Mouse (Mus musculus) myocyte (in vitro differentiated cells): ENCODE measurements around the gene Fam206a. TPM values are rescaled to one million over a fixed set of nuclear protein-coding genes. Genes with fewer than 3 reads are reported as not detected.
A peak's percentile ranks its signal among the peaks of the same experiment; 100 is the strongest.

Experiments
- H3K27me3 ChIP-seq: one replicate; pipeline ENCODE4 v1.6.1; 2011; ENCODE audit not compliant: control insufficient read depth, insufficient read depth, insufficient read length
- H3K36me3 ChIP-seq: one replicate; pipeline ENCODE4 v1.6.1; 2011; ENCODE audit not compliant: control insufficient read depth, insufficient read depth
- H3K4me2 ChIP-seq: one replicate; pipeline ENCODE4 v1.6.1; 2011; ENCODE audit warnings: low read depth, control low read depth
- H3K4me3 ChIP-seq: one replicate; pipeline ENCODE4 v1.5.1; 2011; ENCODE audit warnings: mild to moderate bottlenecking, control low read depth, moderate library complexity
- H3K79me2 ChIP-seq: one replicate; pipeline ENCODE4 v1.6.1; 2011; ENCODE audit not compliant: control insufficient read depth, insufficient read depth
- H3ac ChIP-seq: one replicate; pipeline ENCODE4 v1.6.1; 2011; ENCODE audit not compliant: control insufficient read depth, insufficient read length
- CEBPB ChIP-seq: IDR thresholded peaks from 2 replicates; pipeline ENCODE4 v1.6.1; 2011; ENCODE audit warnings: mild to moderate bottlenecking, moderate library complexity; ENCODE audit not compliant: poor library complexity, insufficient read depth, severe bottlenecking
- E2F4 ChIP-seq: IDR thresholded peaks from one replicate; pipeline ENCODE4 v1.6.1; 2011; ENCODE audit warnings: mild to moderate bottlenecking, control low read depth, moderate library complexity; ENCODE audit not compliant: insufficient read depth
- MAX ChIP-seq: IDR thresholded peaks from one replicate; pipeline ENCODE4 v1.6.1; 2011; ENCODE audit warnings: low read depth, mild to moderate bottlenecking, control low read depth
- MYOD1 ChIP-seq, 3 experiments: IDR thresholded peaks; one replicate each; pipeline ENCODE4 v1.6.1; 2011; ENCODE audit warnings: control low read depth in 2 of 3, low read depth in 2 of 3, mild to moderate bottlenecking in 2 of 3, moderate library complexity in 1 of 3; ENCODE audit not compliant: insufficient read length in 2 of 3, control insufficient read depth in 1 of 3
- MYOG ChIP-seq, 3 experiments: IDR thresholded peaks; one replicate each; pipeline ENCODE4 v1.6.1; 2011; ENCODE audit warnings: control low read depth in 2 of 3, low read depth in 2 of 3, mild to moderate bottlenecking in 2 of 3; ENCODE audit not compliant: insufficient read length in 2 of 3, control insufficient read depth in 1 of 3, insufficient read depth in 1 of 3
- POLR2A ChIP-seq: IDR thresholded peaks from one replicate; pipeline ENCODE4 v1.6.1; 2011; ENCODE audit warnings: low read depth, mild to moderate bottlenecking, control low read depth, moderate library complexity; ENCODE audit not compliant: insufficient read length
- POLR2AphosphoS2 ChIP-seq: IDR thresholded peaks from one replicate; pipeline ENCODE4 v1.6.1; 2011; ENCODE audit warnings: low read depth, control low read depth; ENCODE audit not compliant: insufficient read length
- REST ChIP-seq: IDR thresholded peaks from one replicate; pipeline ENCODE4 v1.6.1; 2011; ENCODE audit warnings: mild to moderate bottlenecking, control low read depth, moderate library complexity; ENCODE audit not compliant: insufficient read depth, insufficient read length
- SRF ChIP-seq: IDR thresholded peaks from one replicate; pipeline ENCODE4 v1.6.1; 2011; ENCODE audit warnings: low read depth; ENCODE audit not compliant: control insufficient read depth, insufficient read length
- TCF12 ChIP-seq: IDR thresholded peaks from one replicate; pipeline ENCODE4 v1.6.1; 2011; ENCODE audit warnings: mild to moderate bottlenecking, control low read depth; ENCODE audit not compliant: poor library complexity, insufficient read depth, severe bottlenecking
- TCF3 ChIP-seq: IDR thresholded peaks from one replicate; pipeline ENCODE4 v1.6.1; 2011; ENCODE audit warnings: low read depth, control low read depth; ENCODE audit not compliant: insufficient read length
- USF1 ChIP-seq: IDR thresholded peaks from one replicate; pipeline ENCODE4 v1.6.1; 2011; ENCODE audit warnings: low read depth, mild to moderate bottlenecking, control low read depth, moderate library complexity
- polyA plus RNA-seq: library from polyadenylated mRNA; unstranded; fragments of >200 nt; fragmentation: generic; extraction: Trizol; gene quantifications from one replicate; pipeline ENCODE4 v1.2.1, GENCODE M21; 2012; ENCODE audit warnings: missing spikeins

Fam206a gene
- polyA plus RNA-seq, 1 experiment, result 12.0 TPM

GRCm38 (mm10) chr4:56828932-56829331 is 26.8 kb downstream of the Fam206a start:
- Histone ChIP-seq H3K27me3 (no peaks in the 10 kb centered on the region), H3K4me2 (peak overlapping the region; percentile 4), H3K36me3 (no peaks in the 10 kb centered on the region), H3K4me3 (no peak overlapping the region), H3K79me2 (no peaks in the 10 kb centered on the region), H3ac (no peak overlapping the region)
- TF ChIP-seq USF1 (no peak), POLR2A (no peak), SRF (no peak), TCF12 (no peak), MYOD1 (IDR thresholded peaks at IDR 0.05; ENCODE audit: control insufficient read depth in 1 of 3, insufficient read length in 2 of 3, low read depth in 2 of 3) (no peak), MAX (no peak), E2F4 (no peak), MYOG (IDR thresholded peaks at IDR 0.05; ENCODE audit: control insufficient read depth in 1 of 3, insufficient read depth in 1 of 3, insufficient read length in 2 of 3, low read depth in 2 of 3) (no peak), POLR2AphosphoS2 (no peak), REST (no peak), TCF3 (no peak), CEBPB (no peak)

- Histone ChIP-seq H3K4me3 (no peak overlapping the region), H3K4me2 (peak overlapping the region; percentile 4), H3K36me3 (no peaks in the 10 kb centered on the region)
Observed at GRCm38 (mm10) chr4:56829511-56829921, 27.4 kb downstream of the Fam206a start.

GRCm38 (mm10) chr4:56831013-56831609 is 29.0 kb downstream of the Fam206a start:
- H3K27me3 ChIP-seq, result no peaks in the 10 kb centered on the region
- H3K4me3 ChIP-seq, result no peak overlapping the region
- no peak overlapping the region for H3ac ChIP-seq
- no peaks in the 10 kb centered on the region for H3K79me2 ChIP-seq
- no peak overlapping the region for H3K4me2 ChIP-seq
- no peak for TF ChIP-seq E2F4
- no peak for TF ChIP-seq MYOG (IDR thresholded peaks at IDR 0.05; ENCODE audit: control insufficient read depth in 1 of 3, insufficient read depth in 1 of 3, insufficient read length in 2 of 3, low read depth in 2 of 3)
- no peaks in the 10 kb centered on the region for H3K36me3 ChIP-seq

More at GRCm38 (mm10) chr4:56829511-56829921, 27.4 kb downstream of the Fam206a start:
- Histone ChIP-seq H3K27me3 (no peaks in the 10 kb centered on the region), H3K79me2 (no peaks in the 10 kb centered on the region), H3ac (no peak overlapping the region)
- TF ChIP-seq MAX (no peak), TCF3 (no peak)

GRCm38 (mm10) chr4:56831998-56832397 is 29.9 kb downstream of the Fam206a start:
- Histone ChIP-seq H3K27me3 (no peaks in the 10 kb centered on the region), H3ac (no peak overlapping the region), H3K4me3 (no peak overlapping the region), H3K4me2 (no peak overlapping the region), H3K79me2 (no peaks in the 10 kb centered on the region), H3K36me3 (no peaks in the 10 kb centered on the region)
- TF ChIP-seq E2F4 (no peak), REST (no peak), POLR2AphosphoS2 (no peak), POLR2A (no peak), MYOG (IDR thresholded peaks at IDR 0.05; ENCODE audit: control insufficient read depth in 1 of 3, insufficient read depth in 1 of 3, insufficient read length in 2 of 3, low read depth in 2 of 3) (no peak), MAX (no peak), USF1 (no peak), MYOD1 (IDR thresholded peaks at IDR 0.05; ENCODE audit: control insufficient read depth in 1 of 3, insufficient read length in 2 of 3, low read depth in 2 of 3) (no peak), TCF12 (no peak), SRF (no peak), CEBPB (no peak), TCF3 (no peak)

- H3K36me3 ChIP-seq, result no peaks in the 10 kb centered on the region
Observed at GRCm38 (mm10) chr4:56837661-56838060, 35.5 kb downstream of the Fam206a start.

More at GRCm38 (mm10) chr4:56837661-56838060, 35.5 kb downstream of the Fam206a start:
- Histone ChIP-seq H3K79me2 (no peaks in the 10 kb centered on the region), H3K27me3 (no peaks in the 10 kb centered on the region), H3K4me3 (no peak overlapping the region), H3K4me2 (peak overlapping the region; percentile 57), H3ac (no peak overlapping the region)
- TF ChIP-seq E2F4, result no peak
- no peak for TF ChIP-seq MYOG (IDR thresholded peaks at IDR 0.05; ENCODE audit: control insufficient read depth in 1 of 3, insufficient read depth in 1 of 3, insufficient read length in 2 of 3, low read depth in 2 of 3)
- TF ChIP-seq REST, result no peak
- no peak for TF ChIP-seq USF1
- no peak for TF ChIP-seq TCF12
- TF ChIP-seq MYOD1 (IDR thresholded peaks at IDR 0.05; ENCODE audit: control insufficient read depth in 1 of 3, insufficient read length in 2 of 3, low read depth in 2 of 3), result peak in 2 of 3 experiments; percentile 11 to 17
- TF ChIP-seq POLR2AphosphoS2, result no peak
